Mouse (Mus musculus) CD4-positive naive resting alpha-beta T cell, adult 57 days (primary cell): Measurements from ENCODE around the gene Slc4a1ap. TPM values are rescaled to one million over a fixed set of nuclear protein-coding genes. Genes with fewer than 3 reads are reported as not detected.

Experiments used
- total RNA-seq: library from RNA; stranded (reverse); gene quantifications from one replicate; pipeline ENCODE4 v1.2.4, GENCODE M21; 2023

Gene Slc4a1ap
- total RNA-seq, result 80.4 TPM

GRCm38 (mm10) chr5:31526354-31527116 lies at the start of gene Slc4a1ap:
Gene Slc4a1ap, plus strand, starts transcription at chr5:31526995.

GRCm38 (mm10) chr5:31485440-31485839 lies 41.4 kb upstream of the Slc4a1ap start, which contains the start of gene 4930548H24Rik:
Gene 4930548H24Rik, plus strand, starts transcription at chr5:31485740.

GRCm38 (mm10) chr5:31494513-31495297 lies 32.1 kb upstream of the Slc4a1ap start, which contains the start of gene Gpn1:
Gene Gpn1, plus strand, starts transcription at chr5:31494741.

DNA sequence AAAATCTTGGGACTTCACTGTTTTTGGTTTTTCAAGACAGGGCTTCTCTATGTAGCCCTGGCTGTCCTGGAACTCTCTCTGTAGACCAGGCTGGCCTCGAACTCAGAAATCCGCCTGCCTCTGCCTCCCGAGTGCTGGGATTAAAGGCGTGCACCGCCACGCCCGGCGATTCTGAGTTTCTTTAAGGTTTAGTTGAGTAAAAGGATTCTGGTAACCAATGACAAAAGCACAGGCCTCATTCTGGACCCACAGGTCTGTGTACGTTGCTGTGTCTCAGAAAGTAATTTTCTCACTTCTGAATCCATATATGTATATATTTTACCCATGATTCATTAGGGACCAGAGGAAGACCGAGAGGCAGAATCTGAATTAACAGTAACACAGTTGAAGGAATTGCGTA lies 912 bp downstream of the Slc4a1ap start, which contains the start of gene Supt7l:
Supt7l (minus strand) TSS at position 101 of the 400 bp plus-strand sequence.

GRCm38 (mm10) chr5:31596481-31597429 lies 70.0 kb downstream of the Slc4a1ap start, which contains the start of gene Mrpl33:
Gene Mrpl33, plus strand, starts transcription at chr5:31596935.

Other genes with a start within 250 kb of the Slc4a1ap start
- 14.5 TPM for gene Ift172, start 235.9 kb upstream of the Slc4a1ap start, total RNA-seq
- gene Fndc4, start 230.9 kb upstream of the Slc4a1ap start, total RNA-seq, result 1.3 TPM
- gene Gckr, start 229.6 kb upstream of the Slc4a1ap start, total RNA-seq, result 0.15 TPM
- 30.8 TPM for gene Zfp512, start 74.6 kb upstream of the Slc4a1ap start, total RNA-seq
- 0.92 TPM for gene 4930548H24Rik, start 41.3 kb upstream of the Slc4a1ap start, total RNA-seq
- gene Gpn1, start 32.3 kb upstream of the Slc4a1ap start, total RNA-seq, result 53.2 TPM
- gene Supt7l, start 812 bp downstream of the Slc4a1ap start, total RNA-seq, result 30.8 TPM
- 133 TPM for gene Mrpl33, start 69.9 kb downstream of the Slc4a1ap start, total RNA-seq
- 9.2 TPM for gene Rbks, start 170.6 kb downstream of the Slc4a1ap start, total RNA-seq
- gene Babam2, start 170.7 kb downstream of the Slc4a1ap start, total RNA-seq, result 49.2 TPM